In the genomic region with DNA sequence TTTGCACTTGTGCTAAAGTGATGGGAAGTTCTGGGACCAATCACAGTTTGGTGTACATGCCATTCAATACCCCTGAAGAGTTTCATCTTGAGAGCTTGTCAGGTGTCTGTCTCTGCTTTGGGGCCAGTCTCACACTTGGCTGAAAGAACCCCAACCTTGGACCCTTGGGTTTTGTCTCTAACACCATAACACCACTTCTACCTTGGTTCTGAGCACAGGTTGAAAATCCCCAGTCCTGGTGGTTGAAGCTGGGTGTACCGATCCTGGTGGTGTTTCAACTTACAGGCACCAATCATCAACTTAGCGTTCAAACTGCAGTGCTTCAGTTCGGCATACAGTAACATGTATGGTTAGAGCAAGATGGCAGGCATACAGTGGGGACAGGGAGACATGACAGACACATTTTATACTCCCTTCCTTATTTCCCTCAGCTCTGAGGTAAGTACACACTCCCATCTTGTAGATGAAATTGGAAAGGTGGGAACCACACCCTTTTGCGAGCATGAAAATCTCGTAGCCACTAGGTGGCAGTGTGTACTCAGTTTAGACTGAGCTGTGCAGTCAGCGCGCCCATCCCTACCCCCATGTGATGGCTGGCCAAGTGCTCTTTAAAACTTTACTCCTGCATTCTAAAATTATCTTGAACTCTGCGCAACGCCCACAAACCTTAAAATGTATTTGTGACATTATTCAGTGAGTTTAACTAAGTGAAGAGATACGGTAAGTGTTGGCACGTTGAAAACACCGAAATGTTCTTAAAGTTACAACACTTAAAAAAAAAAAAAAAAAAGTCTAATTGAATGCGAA, we compare ENCODE assay signal across 8 mouse cellular contexts. TPM values are rescaled to one million over a fixed set of nuclear protein-coding genes. Genes with fewer than 3 reads are reported as not detected.
DNase-seq lines count a peak whose midpoint lies in the region; ATAC-seq and TF ChIP-seq lines count a peak whose summit lies in the region.

No protein-coding gene starts in this region.

- peak; percentile 70 to 85 for DNase-seq in cerebellum, postnatal 25 days
- DNase-seq in gastrocnemius, adult 18-20 months (ENCODE audit: low spot score): peak; percentile 77
- peak; percentile 76 for DNase-seq in induced T-regulatory cell, adult 2 months (ENCODE audit: low read depth)
- peak; percentile 71 to 75 for DNase-seq in left cerebral cortex, adult 2 months (ENCODE audit: extremely low spot score in 1 of 2, low spot score in 2 of 2)
- DNase-seq in right cerebral cortex, postnatal 25 days: peak; percentile 56
- peak; percentile 55 to 70 for DNase-seq in urinary bladder, postnatal 36 days (ENCODE audit: low spot score in 2 of 2)

- peak; percentile 84 for TF ChIP-seq CTCF in left cerebral cortex, adult 2 months (IDR thresholded peaks at IDR 0.05)

- ATAC-seq in activated CD4-positive, CD25-positive, alpha-beta regulatory T cell, adult 4 months: peak; percentile 77
- peak; percentile 98 for ATAC-seq in megakaryocyte progenitor cell, adult 5-6 weeks (replicated peaks; ENCODE audit: poor library complexity)

- intact Hi-C loops in left cerebral cortex, adult 2 months (cut with DNase I): loop anchor here (1.0 to 5.0 kb wide), 4 partner anchors 40 to 711 kb away; no protein-coding TSS in a partner anchor

- H3K4me3 ChIP-seq in left cerebral cortex, adult 2 months: no peak overlapping the region

- no peak overlapping the region for H3K27ac ChIP-seq in left cerebral cortex, adult 2 months

RNA-seq across cellular contexts. Expression of gene Slc25a4, which starts 30.7 kb away (rescaled TPM):
- 100 to 1,000 TPM; 197 to 224 TPM for polyA plus RNA-seq in activated CD4-positive, CD25-positive, alpha-beta regulatory T cell, adult 4 months (2017; shearing (Covaris generic))
- 1,000 to 10,000 TPM; 2,853 to 2,971 TPM for total RNA-seq in gastrocnemius, adult 18-20 months (2021)
- total RNA-seq in left cerebral cortex, adult 2 months (2021): 100 to 1,000 TPM; 535 to 559 TPM
- total RNA-seq in megakaryocyte progenitor cell, adult 5-6 weeks (2015): 87.5 and 94.7 TPM in 2 replicates
- 157 and 166 TPM in 2 replicates for total RNA-seq in megakaryocyte progenitor cell, adult 5-6 weeks (2017)

RNA-seq across cellular contexts. Expression of gene Helt, which starts 52.7 kb away (rescaled TPM):
- not detected for polyA plus RNA-seq in activated CD4-positive, CD25-positive, alpha-beta regulatory T cell, adult 4 months (2017; shearing (Covaris generic))
- total RNA-seq in gastrocnemius, adult 18-20 months (2021): 1 to 10 TPM; 1.1 to 1.4 TPM
- not detected for total RNA-seq in left cerebral cortex, adult 2 months (2021)
- not detected in 2 replicates for total RNA-seq in megakaryocyte progenitor cell, adult 5-6 weeks (2015)
- not detected in 2 replicates for total RNA-seq in megakaryocyte progenitor cell, adult 5-6 weeks (2017)

Comparison
In these comparisons a context has a peak if more than half of its experiments do, and no peak if none do; other contexts are left out.
1. RNA of gene Slc25a4, which starts 30.7 kb away (total RNA-seq): 2,853 to 2,971 TPM in gastrocnemius, adult 18-20 months; 535 to 559 TPM in left cerebral cortex, adult 2 months and 87.5 to 166 TPM in megakaryocyte progenitor cell, adult 5-6 weeks; every median in the first group is over 4 times any median in the second.
2. Peak in every context shown above with its lines, with median percentiles within 50 percentile points of each other: DNase-seq.